Mouse (Mus musculus) small intestine, adult 2 months (tissue): ENCODE measurements around the gene Cdc42bpg.

ENCODE experiments used
- CTCF ChIP-seq: fragments of 200-500 bp; IDR thresholded peaks from 2 replicates; pipeline ENCODE4 v1.5.1; 2012; ENCODE audit warnings: low read depth, mild to moderate bottlenecking, control low read depth, inconsistent platforms, low read length, moderate library complexity, mixed read lengths; ENCODE audit not compliant: insufficient replicate concordance, insufficient read length; ENCODE audit errors: extremely low read depth
- POLR2A ChIP-seq: fragments of 200-500 bp; IDR thresholded peaks from 2 replicates; pipeline ENCODE4 v1.6.1; 2012; ENCODE audit warnings: low read depth, mild to moderate bottlenecking, control low read depth, inconsistent platforms, low read length, moderate library complexity

DNA sequence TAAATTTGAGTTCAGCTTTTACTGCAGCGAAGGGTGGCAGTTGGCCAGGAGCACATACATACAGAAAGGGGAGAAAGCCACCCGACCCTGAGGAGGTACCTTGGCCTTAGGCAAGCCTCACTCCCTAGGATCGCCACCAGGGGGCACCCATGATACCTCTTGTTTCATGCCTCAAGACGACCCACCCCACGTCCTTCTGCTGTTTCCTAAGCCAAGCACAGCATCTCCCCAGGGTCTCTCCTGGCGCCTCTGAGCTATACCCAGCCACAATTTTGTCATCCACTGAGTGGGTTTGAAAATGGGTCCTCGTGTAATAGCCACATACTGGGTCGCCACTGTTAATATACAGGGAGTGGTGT is 38.1 kb upstream of the Cdc42bpg start:
- TF ChIP-seq POLR2A, result peak; percentile 52; the same call in 1 of the 2 replicates
- peak; percentile 91; the same call in 1 of the 2 replicates for TF ChIP-seq CTCF
